Mouse (Mus musculus): ENCODE results near the gene Olfr211.
"Not testable (repeated sequence)": the region's sequence is repeated elsewhere in the genome, so short reads cannot be mapped to it uniquely, and the experiment has no call there.

Olfr211 gene

GRCm38 (mm10) chr6:116488791-116489190, at the start of gene Olfr211:
Gene Olfr211 (plus strand): TSS chr6:116489091.
- in situ Hi-C loops (cut with MboI, MseI) = no loop called here

GRCm38 (mm10) chr6:116439531-116439930, 49.4 kb upstream of the Olfr211 start:
- in situ Hi-C loops (cut with MboI, MseI) = no loop called here

- in situ Hi-C loops (cut with MboI, MseI) = no loop called here
Measured at GRCm38 (mm10) chr6:116440447-116440846, 48.4 kb upstream of the Olfr211 start.

GRCm38 (mm10) chr6:116440849-116441248, 48.0 kb upstream of the Olfr211 start:
- in situ Hi-C loops (cut with MboI, MseI) = no loop called here

- in situ Hi-C loops (cut with MboI, MseI) = no loop called here
Measured at GRCm38 (mm10) chr6:116455781-116456180, 33.1 kb upstream of the Olfr211 start.

GRCm38 (mm10) chr6:116456482-116456881, 32.4 kb upstream of the Olfr211 start:
- in situ Hi-C loops (cut with MboI, MseI) = no loop called here

- in situ Hi-C loops (cut with MboI, MseI) = no loop called here
Measured at GRCm38 (mm10) chr6:116458728-116459127, 30.2 kb upstream of the Olfr211 start.

GRCm38 (mm10) chr6:116459232-116459631, 29.7 kb upstream of the Olfr211 start:
- in situ Hi-C loops (cut with MboI, MseI) = no loop called here

- in situ Hi-C loops (cut with MboI, MseI) = no loop called here
Measured at GRCm38 (mm10) chr6:116460544-116461283, 28.2 kb upstream of the Olfr211 start, which contains the start of gene Alox5. Gene Alox5 (minus strand): TSS chr6:116461178.

GRCm38 (mm10) chr6:116468081-116468480, 20.8 kb upstream of the Olfr211 start:
- in situ Hi-C loops (cut with MboI, MseI) = no loop called here

- in situ Hi-C loops (cut with MboI, MseI) = no loop called here
Measured at GRCm38 (mm10) chr6:116485081-116485480, 3.8 kb upstream of the Olfr211 start.

- in situ Hi-C loops (cut with MboI, MseI) = no loop called here
Measured at GRCm38 (mm10) chr6:116486833-116487232, 2.1 kb upstream of the Olfr211 start.

- in situ Hi-C loops (cut with MboI, MseI) = no loop called here
Measured at GRCm38 (mm10) chr6:116493742-116494141, 4.9 kb downstream of the Olfr211 start.

- in situ Hi-C loops (cut with MboI, MseI) = no loop called here
Measured at GRCm38 (mm10) chr6:116495960-116496359, 7.1 kb downstream of the Olfr211 start.

- in situ Hi-C loops (cut with MboI, MseI) = not testable (repeated sequence)
Measured at GRCm38 (mm10) chr6:116506302-116507003, 17.6 kb downstream of the Olfr211 start, which contains the start of gene Olfr212. Gene Olfr212 (plus strand): TSS chr6:116506516.

- in situ Hi-C loops (cut with MboI, MseI) = no loop called here
Measured at GRCm38 (mm10) chr6:116514832-116515231, 25.9 kb downstream of the Olfr211 start.

- in situ Hi-C loops (cut with MboI, MseI) = no loop called here
Measured at GRCm38 (mm10) chr6:116538156-116538555, 49.3 kb downstream of the Olfr211 start, which contains the start of gene Olfr213. Gene Olfr213 (plus strand): TSS chr6:116538456.

- in situ Hi-C loops (cut with MboI, MseI) = no loop called here
Measured at GRCm38 (mm10) chr6:116542500-116542899, 53.6 kb downstream of the Olfr211 start.
